Mouse (Mus musculus) erythroblast, embryonic 14.5 days (primary cell): ENCODE measurements around the gene Fhod1.

Source experiments
- GATA1 ChIP-seq: IDR thresholded peaks from 2 replicates; pipeline ENCODE4 v1.6.1; 2012; ENCODE audit warnings: low read length, inconsistent platforms, mixed read lengths
- TAL1 ChIP-seq: IDR thresholded peaks from 3 replicates; pipeline ENCODE4 v1.6.1; 2012; ENCODE audit warnings: low read length, inconsistent platforms, mixed read lengths

DNA sequence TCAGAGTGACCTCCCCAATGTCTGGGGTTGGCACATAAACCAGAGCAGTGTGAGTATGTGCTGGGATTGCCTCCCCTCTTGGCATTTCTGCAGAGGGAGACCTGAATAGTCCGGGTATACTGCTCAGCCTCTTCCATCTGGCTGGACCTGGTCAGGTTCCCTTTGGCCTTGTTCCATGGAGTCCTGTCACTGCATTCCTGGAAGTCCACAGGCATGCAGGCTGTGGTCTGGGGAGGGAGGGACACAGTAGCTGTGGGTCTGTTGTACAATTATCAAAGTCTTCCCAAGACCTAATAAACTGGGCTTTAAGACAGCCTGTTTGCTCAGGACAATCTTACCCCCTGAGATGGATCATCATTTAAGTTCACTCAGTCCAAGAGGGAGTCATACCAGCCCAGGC is 39.4 kb upstream of the Fhod1 start:
- TF ChIP-seq GATA1 (no peak), TAL1 (no peak)
